Mouse (Mus musculus) brain, adult 2 months (tissue): Measurements from ENCODE around the gene Hcn3.

Experiments
- DNase-seq: peaks from one replicate; pipeline ENCODE4 v3.0.0; 2011; ENCODE audit warnings: low read depth, low spot score

Gene Hcn3

DNA sequence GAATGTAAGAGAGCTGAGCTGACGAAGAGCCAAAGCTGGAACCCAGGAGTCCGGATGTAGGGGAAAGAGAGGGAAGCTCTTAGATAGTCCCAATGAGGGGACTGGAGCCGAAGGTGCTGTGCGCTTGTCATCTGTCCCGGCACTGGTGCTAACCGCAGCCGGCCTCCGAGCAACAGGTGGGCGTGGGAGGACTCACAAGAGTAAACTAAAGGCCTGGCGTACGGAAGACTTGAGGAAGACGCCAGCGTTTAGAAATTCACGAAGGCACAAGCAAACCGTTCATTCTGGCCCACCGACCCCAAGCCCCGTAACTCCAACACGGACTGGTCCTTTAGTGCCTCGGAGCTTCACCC, 58.6 kb downstream of the Hcn3 start:
- DNase-seq: no peak

GRCm38 (mm10) chr3:89100811-89101210, 59.2 kb downstream of the Hcn3 start, which contains the start of gene Gm43738:
Gene Gm43738, minus strand, starts transcription at chr3:89101099.
- no peak for DNase-seq
